Mouse (Mus musculus) midbrain, embryonic 16.5 days (tissue): Measurements from ENCODE around the gene Cts3. TPM values are rescaled to one million over a fixed set of nuclear protein-coding genes. Genes with fewer than 3 reads are reported as not detected.
"Not testable (repeated sequence)": the region's sequence is repeated elsewhere in the genome, so short reads cannot be mapped to it uniquely, and the experiment has no call there.

ENCODE experiments used
- ATAC-seq: fragments of 200-750 bp; cut with Nextera tagmentation; 2 replicates; pipeline ENCODE4 v1.8.0; 2017; ENCODE audit warnings: moderate TSS enrichment
- H3K27ac ChIP-seq: fragments of 300-500 bp; sonication (generic); 2 replicates; pipeline ENCODE4 v1.5.1; 2014; ENCODE audit warnings: mild to moderate bottlenecking, low read length, mixed read lengths
- H3K27me3 ChIP-seq: fragments of 300-500 bp; sonication (generic); 2 replicates; pipeline ENCODE4 v1.6.1; 2014; ENCODE audit warnings: low read depth, low read length, mixed read lengths; ENCODE audit not compliant: control insufficient read depth, insufficient read depth
- H3K36me3 ChIP-seq: fragments of 300-500 bp; sonication (generic); 2 replicates; pipeline ENCODE4 v1.6.1; 2014; ENCODE audit warnings: mild to moderate bottlenecking, low read length, moderate library complexity, mixed read lengths; ENCODE audit not compliant: control insufficient read depth, insufficient read depth
- H3K4me1 ChIP-seq: fragments of 300-500 bp; sonication (generic); 2 replicates; pipeline ENCODE4 v1.6.1; 2014; ENCODE audit warnings: mild to moderate bottlenecking, low read length, mixed read lengths; ENCODE audit not compliant: control insufficient read depth, insufficient read depth
- H3K4me2 ChIP-seq: fragments of 300-500 bp; sonication (generic); 2 replicates; pipeline ENCODE4 v1.6.1; 2014; ENCODE audit warnings: mild to moderate bottlenecking, low read length, mixed read lengths
- H3K4me3 ChIP-seq: fragments of 300-500 bp; sonication (generic); 2 replicates; pipeline ENCODE4 v1.5.1; 2014; ENCODE audit warnings: low read depth, mild to moderate bottlenecking, low read length, moderate library complexity, mixed read lengths
- H3K9ac ChIP-seq: fragments of 300-500 bp; sonication (generic); 2 replicates; pipeline ENCODE4 v1.6.1; 2014; ENCODE audit warnings: low read depth, low read length, mixed read lengths
- H3K9me3 ChIP-seq: fragments of 300-500 bp; sonication (generic); replicated peaks from 2 replicates; pipeline ENCODE4 v1.6.1; 2014; ENCODE audit warnings: mild to moderate bottlenecking, low read length, mixed read lengths; ENCODE audit not compliant: control insufficient read depth, poor library complexity, severe bottlenecking
- WGBS: fragments of 180-500 bp; shearing (Covaris S2); extraction: QIAGEN DNeasy Blood & Tissue Kit; methylation state at CpG from one replicate; pipeline ENCODE4 v1.1.7; 2014; 5-methylcytosine and 5-hydroxymethylcytosine counted together
- polyA plus RNA-seq: library from polyadenylated mRNA; unstranded; fragments of >200 nt; fragmentation: Nextera tagmentation; extraction: Ambion mirVana; gene quantifications from 2 replicates; pipeline ENCODE4 v1.2.1, GENCODE M21; 2015

Gene Cts3
- polyA plus RNA-seq: not detected in 2 replicates

GRCm38 (mm10) chr13:61570027-61570426, at the start of gene Cts3:
Cts3 (minus strand) TSS chr13:61570127.
- H3K9ac ChIP-seq: no peak within 1 kb of the TSS
- H3K36me3 ChIP-seq: no peaks in the 10 kb centered on the region
- no peak within 1 kb of the TSS for H3K27ac ChIP-seq
- H3K4me2 ChIP-seq: no peak within 1 kb of the TSS
- H3K9me3 ChIP-seq: peaks cover 12% of the 10 kb centered on the region; the same call in 1 of the 2 replicates
- no peak within 1 kb of the TSS for H3K4me3 ChIP-seq
- H3K27me3 ChIP-seq: no peaks in the 10 kb centered on the region
- H3K4me1 ChIP-seq: no peaks in the 10 kb centered on the region
- no peak for ATAC-seq

GRCm38 (mm10) chr13:61568074-61568473, 1.9 kb downstream of the Cts3 start, which contains the start of gene Gm49352:
Gm49352 (minus strand) TSS chr13:61568174.
- not testable (repeated sequence) for H3K9ac ChIP-seq, H3K27me3 ChIP-seq, H3K36me3 ChIP-seq, H3K4me1 ChIP-seq, H3K4me2 ChIP-seq, ATAC-seq, H3K27ac ChIP-seq, H3K4me3 ChIP-seq
- peaks cover 16% of the 10 kb centered on the region; the same call in 1 of the 2 replicates for H3K9me3 ChIP-seq
- 29% methylated on average over 1 of the region's 1 CpGs for WGBS

GRCm38 (mm10) chr13:61541631-61542030, 28.3 kb downstream of the Cts3 start, which contains the start of gene Ctsm:
Ctsm (minus strand) TSS chr13:61541839.
- Histone ChIP-seq H3K4me1 (no peaks in the 10 kb centered on the region), H3K36me3 (no peaks in the 10 kb centered on the region), H3K9ac (no peak within 1 kb of the TSS), H3K27me3 (no peaks in the 10 kb centered on the region), H3K4me3 (no peak within 1 kb of the TSS), H3K27ac (no peak within 1 kb of the TSS), H3K4me2 (no peak within 1 kb of the TSS), H3K9me3 (peaks cover 26% of the 10 kb centered on the region)
- WGBS: 64% methylated on average over 4 of the region's 4 CpGs
- ATAC-seq: no peak

Other genes starting within 250 kb of the Cts3 start
- gene Cts7, start 211.9 kb downstream of the Cts3 start, polyA plus RNA-seq: not detected in 2 replicates
- gene Ctsm, start 28.3 kb downstream of the Cts3 start, polyA plus RNA-seq: not detected in 2 replicates
- gene Gm49352, start 2.0 kb downstream of the Cts3 start, polyA plus RNA-seq: not detected in 2 replicates